Mouse (Mus musculus) cerebellum, adult 2 months (tissue): ENCODE measurements around the gene Upf2.

Experiments used
- CTCF ChIP-seq: fragments of 200-500 bp; IDR thresholded peaks from 2 replicates; pipeline ENCODE4 v1.5.1; 2011; ENCODE audit warnings: low read depth, mild to moderate bottlenecking, control low read depth, low read length, moderate library complexity, borderline replicate concordance; ENCODE audit not compliant: insufficient read depth
- POLR2A ChIP-seq: fragments of 200-500 bp; IDR thresholded peaks from 2 replicates; pipeline ENCODE4 v1.6.1; 2011; ENCODE audit warnings: low read length, control low read depth, borderline replicate concordance; ENCODE audit not compliant: insufficient read depth

- TF ChIP-seq POLR2A = no peak
- TF ChIP-seq CTCF = no peak
Observed at GRCm38 (mm10) chr2:5927481-5927880, 23.8 kb upstream of the Upf2 start.
